Mouse (Mus musculus): Measurements from ENCODE around the gene Gatad2b.

DNA sequence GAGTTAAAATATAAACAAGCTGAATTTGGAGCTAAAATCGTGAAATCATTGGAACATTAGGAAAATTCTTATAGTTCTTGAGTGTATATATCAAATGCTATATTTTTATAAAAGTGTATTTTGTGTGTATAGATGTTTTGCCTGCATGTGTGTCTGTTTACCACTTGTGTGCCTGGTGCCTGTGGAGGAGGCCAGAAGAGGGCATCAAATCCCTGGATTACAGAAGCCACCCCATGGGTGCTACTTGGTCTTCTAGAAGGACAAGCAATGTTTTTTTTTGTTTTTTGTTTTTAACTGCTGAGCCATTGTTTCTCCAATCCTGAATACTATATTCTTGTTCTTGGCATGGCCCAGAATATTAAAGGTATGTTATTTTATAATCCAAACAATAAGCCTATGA, 2.4 kb upstream of the Gatad2b start:
- TF ChIP-seq CTCF (IDR thresholded peaks at IDR 0.05; ENCODE audit: extremely low read depth, insufficient read length, insufficient replicate concordance, low read depth, low read length) (no peak), POLR2A (IDR thresholded peaks at IDR 0.05; ENCODE audit: low read depth, low read length) (no peak)
